Mouse (Mus musculus): Measurements from ENCODE around the gene Cnnm4. TPM values are rescaled to one million over a fixed set of nuclear protein-coding genes. Genes with fewer than 3 reads are reported as not detected.

Cnnm4 gene
- total and polyA plus RNA-seq, 3 experiments: 3.0 to 4.6 (median 3.5) TPM

DNA sequence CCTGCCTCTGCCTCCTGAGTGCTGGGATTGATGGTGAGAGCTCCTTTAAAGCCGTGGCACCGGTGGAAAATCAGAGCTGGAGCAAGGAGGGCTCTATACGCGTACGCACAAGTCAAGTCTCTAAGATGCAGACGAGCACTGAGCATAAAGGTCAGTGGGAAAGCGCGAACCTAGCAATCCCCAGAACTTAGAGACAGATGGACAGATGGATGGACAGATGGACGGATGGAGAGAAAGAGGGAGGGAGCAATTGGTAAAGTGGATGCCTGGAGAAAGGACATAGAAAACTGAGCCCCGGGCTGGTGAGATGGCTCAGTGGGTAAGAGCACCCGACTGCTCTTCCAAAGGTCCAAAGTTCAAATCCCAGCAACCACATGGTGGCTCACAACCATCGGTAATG is 69.4 kb downstream of the Cnnm4 start:
- in situ Hi-C loops (cut with MboI; ENCODE audit: low pct_ligation_motif_present, low pct_unique_long_range_greater_than_20kb, low sequenced_read_pairs) (no loop called here), dilution Hi-C loops (cut with MboI; ENCODE audit: extremely low pct_ligation_motif_present, extremely low pct_unique_long_range_greater_than_20kb, low sequenced_read_pairs) (no loop called here)
- DNase-seq (ENCODE audit: extremely low read depth): no peak
- Histone ChIP-seq H3K9ac (ENCODE audit: insufficient read depth, low read depth) (no peak overlapping the region), H3K27me3 (replicated peaks) (no peaks in the 10 kb centered on the region), H3K4me2 (ENCODE audit: insufficient read depth, low read depth, poor library complexity, severe bottlenecking) (no peak overlapping the region), H3K4me1 (ENCODE audit: control insufficient read depth in 1 of 2, insufficient read depth in 2 of 2) (peaks cover 0 to 5% of the 10 kb centered on the region in 2 experiments; a peak in 2 of 4 replicates), H3K27ac (ENCODE audit: insufficient read depth, low read depth) (no peak overlapping the region), H3K79me2 (replicated peaks; ENCODE audit: control insufficient read depth, extremely low read depth, insufficient read depth, poor library complexity, severe bottlenecking) (no peaks in the 10 kb centered on the region), H3K36me3 (replicated peaks in 1 of 2; ENCODE audit: control insufficient read depth in 1 of 2, insufficient read depth in 1 of 2, low read length in 1 of 2) (peaks cover 47 to 77% of the 10 kb centered on the region in 2 experiments), H3K9me3 (replicated peaks; ENCODE audit: low read length) (no peaks in the 10 kb centered on the region), H3K4me3 (replicated peaks in 1 of 3; ENCODE audit: low read depth in 2 of 3, low read length in 2 of 3, poor library complexity in 1 of 3) (no peak overlapping the region)
- TF ChIP-seq CHD2 (IDR thresholded peaks at IDR 0.05; ENCODE audit: low read length) (no peak), USF1 (IDR thresholded peaks at IDR 0.05; ENCODE audit: low read depth, low read length) (no peak), MAZ (IDR thresholded peaks at IDR 0.05; ENCODE audit: low read depth, low read length) (no peak), KAT2A (IDR thresholded peaks at IDR 0.05; ENCODE audit: insufficient replicate concordance, low read length) (no peak), CHD1 (IDR thresholded peaks at IDR 0.05; ENCODE audit: low read depth, low read length) (no peak)

DNA sequence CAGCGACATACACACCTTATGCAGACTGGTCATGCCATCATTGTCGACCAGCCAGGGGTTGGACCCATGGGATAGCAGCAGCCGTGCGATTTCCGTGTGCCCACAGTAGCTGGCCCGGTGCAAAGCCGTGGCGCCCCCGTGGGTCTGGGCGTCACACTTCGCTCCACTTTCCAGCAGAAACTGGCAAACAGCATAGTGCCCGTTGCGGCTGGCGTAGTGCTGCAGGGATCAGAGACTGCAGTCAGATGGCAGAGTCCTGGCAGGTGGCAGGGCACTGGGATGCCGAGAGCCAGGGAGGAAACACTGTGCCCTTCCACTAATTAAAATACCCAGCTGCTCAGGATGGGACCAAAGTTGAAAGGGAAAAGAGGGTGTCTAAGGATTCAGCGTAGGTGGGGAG is 70.4 kb downstream of the Cnnm4 start:
- dilution Hi-C loops (cut with MboI; ENCODE audit: extremely low pct_ligation_motif_present, extremely low pct_unique_long_range_greater_than_20kb, low sequenced_read_pairs): no loop called here
- in situ Hi-C loops (cut with MboI; ENCODE audit: low pct_ligation_motif_present, low pct_unique_long_range_greater_than_20kb, low sequenced_read_pairs): no loop called here
- TF ChIP-seq ZC3H11A (IDR thresholded peaks at IDR 0.05; ENCODE audit: low read depth, low read length): no peak
- no peak for TF ChIP-seq NRF1 (IDR thresholded peaks at IDR 0.05; ENCODE audit: low read depth, low read length)
- TF ChIP-seq UBTF (IDR thresholded peaks at IDR 0.05; ENCODE audit: low read depth, low read length): no peak
- TF ChIP-seq CHD2 (IDR thresholded peaks at IDR 0.05; ENCODE audit: low read length): no peak
- no peak for TF ChIP-seq MAFK (IDR thresholded peaks at IDR 0.05; ENCODE audit: insufficient replicate concordance, low read length)
- TF ChIP-seq USF1 (IDR thresholded peaks at IDR 0.05; ENCODE audit: low read depth, low read length): no peak
- TF ChIP-seq ZMIZ1 (IDR thresholded peaks at IDR 0.05; ENCODE audit: low read depth, low read length): no peak
- TF ChIP-seq POLR2A (IDR thresholded peaks at IDR 0.05; ENCODE audit: low read depth, low read length): no peak
- TF ChIP-seq MAX (IDR thresholded peaks at IDR 0.05; ENCODE audit: low read length): no peak
- TF ChIP-seq MXI1 (IDR thresholded peaks at IDR 0.05; ENCODE audit: low read depth, low read length): no peak
- no peak for TF ChIP-seq TBP (conservative IDR thresholded peaks at IDR 0.05; ENCODE audit: low read depth, low read length)
- TF ChIP-seq IRF4 (IDR thresholded peaks at IDR 0.05; ENCODE audit: low read depth, low read length): no peak
- no peaks in the 10 kb centered on the region for H3K27me3 ChIP-seq (replicated peaks)
- no peaks in the 10 kb centered on the region for H3K79me2 ChIP-seq (replicated peaks; ENCODE audit: control insufficient read depth, extremely low read depth, insufficient read depth, poor library complexity, severe bottlenecking)
- H3K27ac ChIP-seq (ENCODE audit: insufficient read depth, low read depth): no peak overlapping the region
- H3K9ac ChIP-seq (ENCODE audit: insufficient read depth, low read depth): no peak overlapping the region
- H3K36me3 ChIP-seq (replicated peaks in 1 of 2; ENCODE audit: control insufficient read depth in 1 of 2, insufficient read depth in 1 of 2, low read length in 1 of 2): peaks cover 47 to 68% of the 10 kb centered on the region in 2 experiments
- H3K9me3 ChIP-seq (replicated peaks; ENCODE audit: low read length): no peaks in the 10 kb centered on the region
- DNase-seq (ENCODE audit: extremely low read depth): no peak
- no peak overlapping the region for H3K4me3 ChIP-seq (replicated peaks in 1 of 3; ENCODE audit: low read depth in 2 of 3, low read length in 2 of 3, poor library complexity in 1 of 3)
- peaks cover 0 to 6% of the 10 kb centered on the region in 2 experiments; a peak in 2 of 4 replicates for H3K4me1 ChIP-seq (ENCODE audit: control insufficient read depth in 1 of 2, insufficient read depth in 2 of 2)
- H3K4me2 ChIP-seq (ENCODE audit: insufficient read depth, low read depth, poor library complexity, severe bottlenecking): no peak overlapping the region
